Mouse (Mus musculus): ENCODE measurements at regions not wholly inside any gene's neighbourhood (a gene's known extent, or its start where the extent isn't known, plus 50 kb on each side); places are given as distances from the start of the nearest gene placed in this dataset.
A peak's percentile ranks its signal among the peaks of the same experiment; 100 is the strongest.

GRCm38 (mm10) chr17:3258811-3259510 lies 67.4 kb upstream of the Tiam2 start:
- no peaks in the 10 kb centered on the region for H3K27me3 ChIP-seq (ENCODE audit: insufficient read depth, low read length)
- WGBS (ENCODE audit: insufficient replicate concordance) = 84% methylated on average over 9 of the region's 9 CpGs
- H3K4me1 ChIP-seq (ENCODE audit: insufficient read depth) = no peaks in the 10 kb centered on the region
- H3K4me3 ChIP-seq (ENCODE audit: low read depth, low read length) = no peak overlapping the region
- H3K9ac ChIP-seq (replicated peaks) = no peak overlapping the region
- DNase-seq (no peak), ATAC-seq (no peak)
- H3K36me3 ChIP-seq (replicated peaks; ENCODE audit: insufficient read depth, low read length) = no peaks in the 10 kb centered on the region
- no peak overlapping the region for H3K4me2 ChIP-seq (ENCODE audit: low read depth, low read length)
- H3K9me3 ChIP-seq (ENCODE audit: low read length) = no peaks in the 10 kb centered on the region
- TF ChIP-seq CTCF (IDR thresholded peaks at IDR 0.05; ENCODE audit: low read depth) (no peak), EP300 (IDR thresholded peaks at IDR 0.05; ENCODE audit: low read depth) (no peak)
- no peak overlapping the region for H3K27ac ChIP-seq (ENCODE audit: low read depth)

- WGBS (ENCODE audit: insufficient replicate concordance) = 84% methylated on average over 11 of the region's 11 CpGs
- no peak for TF ChIP-seq EP300 (IDR thresholded peaks at IDR 0.05; ENCODE audit: low read depth)
- no peak overlapping the region for H3K27ac ChIP-seq (ENCODE audit: low read depth)
- H3K9ac ChIP-seq (replicated peaks) = no peak overlapping the region
- H3K9me3 ChIP-seq (ENCODE audit: low read length) = no peaks in the 10 kb centered on the region
- no peak overlapping the region for H3K4me2 ChIP-seq (ENCODE audit: low read depth, low read length)
- H3K36me3 ChIP-seq (replicated peaks; ENCODE audit: insufficient read depth, low read length) = no peaks in the 10 kb centered on the region
- no peaks in the 10 kb centered on the region for H3K27me3 ChIP-seq (ENCODE audit: insufficient read depth, low read length)
- no peak for DNase-seq
- ATAC-seq = no peak
- H3K4me3 ChIP-seq (ENCODE audit: low read depth, low read length) = no peak overlapping the region
- no peaks in the 10 kb centered on the region for H3K4me1 ChIP-seq (ENCODE audit: insufficient read depth)
Observed at GRCm38 (mm10) chr17:3260796-3261195, 65.6 kb upstream of the Tiam2 start.

- TF ChIP-seq CTCF (IDR thresholded peaks at IDR 0.05; ENCODE audit: low read depth) (peak; percentile 82), EP300 (IDR thresholded peaks at IDR 0.05; ENCODE audit: low read depth) (no peak)
- Histone ChIP-seq H3K4me3 (ENCODE audit: low read depth, low read length) (no peak overlapping the region), H3K27me3 (ENCODE audit: insufficient read depth, low read length) (no peaks in the 10 kb centered on the region), H3K4me2 (ENCODE audit: low read depth, low read length) (no peak overlapping the region), H3K27ac (ENCODE audit: low read depth) (no peak overlapping the region), H3K4me1 (ENCODE audit: insufficient read depth) (no peaks in the 10 kb centered on the region), H3K9ac (replicated peaks) (no peak overlapping the region), H3K9me3 (ENCODE audit: low read length) (no peaks in the 10 kb centered on the region), H3K36me3 (replicated peaks; ENCODE audit: insufficient read depth, low read length) (no peaks in the 10 kb centered on the region)
- DNase-seq = peak; percentile 80
- 33% methylated on average over 22 of the region's 22 CpGs for WGBS (ENCODE audit: insufficient replicate concordance)
- peak; percentile 72 for ATAC-seq
Observed at GRCm38 (mm10) chr17:3273108-3274091, 53.0 kb upstream of the Tiam2 start.

- Histone ChIP-seq H3K36me3 (replicated peaks; ENCODE audit: insufficient read depth, low read length) (no peaks in the 10 kb centered on the region), H3K9me3 (ENCODE audit: low read length) (no peaks in the 10 kb centered on the region), H3K4me3 (ENCODE audit: low read depth, low read length) (no peak overlapping the region), H3K4me1 (ENCODE audit: insufficient read depth) (no peaks in the 10 kb centered on the region), H3K27me3 (ENCODE audit: insufficient read depth, low read length) (no peaks in the 10 kb centered on the region), H3K27ac (ENCODE audit: low read depth) (no peak overlapping the region), H3K9ac (replicated peaks) (no peak overlapping the region), H3K4me2 (ENCODE audit: low read depth, low read length) (no peak overlapping the region)
- WGBS (ENCODE audit: insufficient replicate concordance) = 55% methylated on average over 14 of the region's 14 CpGs
- ATAC-seq (no peak), DNase-seq (no peak)
- TF ChIP-seq EP300 (IDR thresholded peaks at IDR 0.05; ENCODE audit: low read depth) = no peak
Observed at GRCm38 (mm10) chr17:3274449-3275285, 51.7 kb upstream of the Tiam2 start.
